Mouse (Mus musculus) c-Kit-positive CD71-positive TER-119-positive erythroid progenitor cells, embryonic 14.5 days (primary cell): Measurements from ENCODE around the gene Ankrd13b.

Experiments used
- DNase-seq: peaks from one replicate; pipeline ENCODE4 v3.0.0-alpha.2; 2013; ENCODE audit warnings: low spot score

Ankrd13b gene

DNA sequence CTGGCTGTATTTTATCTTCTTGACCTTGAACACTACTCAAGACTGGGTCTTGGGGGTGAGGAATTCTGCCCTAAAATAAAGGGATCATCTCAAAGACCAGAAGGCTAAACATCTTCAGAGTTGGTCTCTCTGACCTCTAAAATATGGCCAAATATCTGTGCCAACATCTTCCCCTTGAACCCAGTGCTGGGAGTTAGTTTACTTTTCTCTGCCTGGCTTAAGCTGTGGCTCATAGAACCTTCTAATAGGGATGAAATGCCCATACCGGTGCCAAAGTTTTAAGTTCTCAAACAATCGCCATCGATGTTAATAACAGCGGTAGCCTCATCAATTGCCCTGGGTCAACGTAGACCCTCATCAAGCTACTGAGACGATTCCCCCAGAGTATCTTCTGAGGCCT is 27.6 kb downstream of the Ankrd13b start:
- no peak for DNase-seq

GRCm38 (mm10) chr11:77456866-77457265 is 32.6 kb downstream of the Ankrd13b start:
- no peak for DNase-seq

DNA sequence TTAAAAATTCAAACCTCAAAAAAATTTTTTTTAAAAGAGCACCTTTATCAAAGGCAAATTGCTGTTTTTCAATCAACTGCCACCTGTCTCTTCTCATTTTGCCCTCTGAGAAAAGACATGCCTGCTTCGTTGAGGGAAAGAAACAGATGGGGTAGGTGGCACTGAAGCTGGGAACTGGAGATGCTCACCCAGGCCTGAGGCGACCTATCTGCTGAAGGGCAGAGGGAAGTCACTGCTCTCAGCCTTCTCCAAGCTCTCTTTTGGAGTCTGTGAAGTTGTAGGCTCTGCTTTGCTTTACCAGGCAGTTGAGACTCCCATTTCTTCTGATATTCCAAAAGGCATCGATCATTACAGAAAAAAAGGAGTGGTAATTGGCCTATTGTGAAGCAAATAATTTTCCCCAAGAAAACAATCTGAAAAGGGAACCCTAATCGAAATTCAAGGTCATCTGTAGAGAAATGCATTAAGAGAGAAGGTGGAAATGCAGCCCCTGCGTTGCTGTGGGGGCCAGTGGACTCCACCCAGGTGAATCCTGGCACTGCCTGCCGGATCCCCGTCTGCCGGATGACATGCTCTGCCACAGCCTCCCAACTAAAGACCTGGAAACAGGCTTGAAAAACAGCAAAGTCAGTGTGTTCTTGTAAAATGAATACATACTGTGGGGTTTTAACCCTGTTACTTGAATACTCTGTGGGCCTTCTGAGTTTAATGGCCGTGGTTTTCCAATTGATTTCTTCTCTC is 33.5 kb downstream of the Ankrd13b start:
- no peak for DNase-seq

DNA sequence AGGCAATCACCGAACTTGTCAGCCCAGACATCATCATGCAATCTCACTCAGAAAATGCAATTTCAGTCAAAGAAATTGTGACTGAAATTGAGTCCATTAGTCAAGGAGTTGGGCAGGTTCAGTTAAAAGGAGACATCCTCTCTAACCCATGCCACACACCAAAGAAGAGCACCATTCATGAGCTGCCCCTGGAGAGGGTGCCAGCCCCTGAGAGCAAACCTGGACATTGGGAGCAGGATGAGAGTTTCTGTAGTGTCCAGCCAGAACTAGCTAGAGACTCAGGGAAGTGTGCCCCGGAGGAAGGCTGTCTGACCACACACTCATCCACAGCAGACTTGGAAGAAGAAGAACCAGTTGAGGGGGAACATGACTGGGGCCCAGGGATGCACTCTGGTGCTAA is 36.1 kb downstream of the Ankrd13b start:
- no peak for DNase-seq

DNA sequence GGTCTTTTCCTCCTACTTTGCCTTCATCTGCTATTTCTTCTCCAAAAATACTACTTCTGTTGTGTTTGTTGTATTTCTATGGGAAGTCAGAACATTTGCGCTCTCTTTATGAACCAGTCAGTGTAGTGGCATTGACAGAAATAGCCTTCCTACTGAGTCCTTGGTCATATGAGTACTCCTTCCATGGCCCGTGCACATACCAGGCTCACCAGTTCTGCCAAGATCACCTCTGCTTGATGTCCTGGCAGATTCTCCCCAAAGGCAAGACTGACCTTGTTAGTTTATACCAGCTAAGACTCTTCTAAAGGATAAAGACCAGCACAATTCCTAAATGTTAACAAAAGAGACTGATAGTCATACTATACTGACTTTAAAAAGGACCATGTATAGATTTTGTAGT is 37.8 kb downstream of the Ankrd13b start:
- no peak for DNase-seq

DNA sequence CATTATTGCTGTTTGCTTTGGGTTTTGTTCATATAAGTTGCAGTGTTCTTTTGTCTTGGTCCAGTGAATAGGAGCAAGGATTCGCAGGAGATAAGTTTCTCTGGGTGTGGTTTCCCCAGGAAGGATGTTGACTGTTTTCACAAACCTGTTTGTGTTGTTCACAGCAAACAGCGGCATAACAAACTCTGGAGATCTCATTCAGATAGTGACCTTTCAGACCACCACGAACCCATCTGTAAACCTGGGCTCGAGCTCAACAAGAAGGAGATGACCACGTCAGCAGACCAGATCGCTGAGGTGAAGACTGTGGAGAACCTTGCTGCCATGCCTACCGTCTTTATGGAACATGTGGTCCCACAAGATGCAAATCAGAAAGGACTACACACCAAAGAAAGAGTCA is 40.3 kb downstream of the Ankrd13b start:
- DNase-seq, result no peak

DNA sequence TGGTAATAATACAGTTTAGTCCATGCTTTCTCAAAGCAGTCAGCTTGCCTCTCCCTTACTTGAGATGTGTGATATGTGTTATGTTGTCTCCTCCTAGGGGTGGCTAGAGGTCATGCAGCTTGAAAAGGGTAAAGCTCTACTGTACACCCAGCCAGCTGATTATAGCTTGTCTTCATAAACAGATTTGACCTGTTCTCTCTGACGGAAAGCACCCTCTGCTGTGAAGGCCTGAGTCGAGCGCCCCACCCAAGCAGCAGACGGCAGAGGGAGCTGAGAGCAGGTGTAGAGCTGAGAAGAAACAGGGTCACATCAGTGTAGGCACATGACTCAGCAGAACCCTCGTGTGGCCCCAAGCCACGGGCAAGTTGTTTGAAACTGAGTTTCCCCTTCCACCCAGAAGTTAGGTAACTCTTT is 42.8 kb downstream of the Ankrd13b start:
- peak; percentile 61 for DNase-seq

DNA sequence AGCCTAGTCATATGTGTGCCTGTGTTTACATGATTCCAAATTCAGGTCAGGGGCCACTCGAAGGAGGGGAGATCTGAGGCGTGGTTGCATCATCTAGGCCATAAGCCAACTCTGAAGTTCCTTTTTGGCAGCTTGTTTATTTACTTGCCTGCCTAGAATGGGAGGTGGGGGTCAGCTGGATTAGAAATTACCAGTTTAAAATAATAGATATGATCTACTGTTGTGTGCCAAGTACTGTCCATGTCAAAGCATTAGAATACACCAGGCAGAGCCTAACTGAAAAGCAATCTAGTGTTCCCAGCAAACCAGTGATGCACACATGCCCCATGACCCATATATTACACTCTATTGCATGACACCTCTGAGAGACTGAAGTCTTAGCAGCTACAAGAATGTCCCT is 44.5 kb downstream of the Ankrd13b start:
- no peak for DNase-seq

- DNase-seq, result no peak
Observed at GRCm38 (mm10) chr11:77442186-77443170, 47.0 kb downstream of the Ankrd13b start.

DNA sequence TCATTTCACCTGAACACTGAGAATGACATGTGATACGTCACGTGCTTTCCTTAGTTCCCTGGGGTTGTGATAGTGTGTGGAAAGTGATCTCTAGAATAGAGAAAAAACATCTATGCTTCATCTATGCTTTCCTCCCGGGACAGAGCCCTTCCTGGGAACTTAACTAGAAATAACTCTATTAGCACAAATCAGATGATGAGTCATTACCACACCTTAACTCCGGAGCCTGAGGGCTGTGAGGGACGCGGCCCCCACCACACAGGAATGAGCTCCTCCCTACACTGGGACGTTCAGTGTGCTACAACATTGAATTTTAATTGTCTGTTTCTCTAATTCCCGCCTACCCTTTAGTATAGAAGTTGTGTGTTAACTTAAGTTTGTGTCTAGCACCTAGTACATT is 48.5 kb downstream of the Ankrd13b start:
- no peak for DNase-seq

- no peak for DNase-seq
Observed at GRCm38 (mm10) chr11:77440081-77440480, 49.4 kb downstream of the Ankrd13b start.

DNA sequence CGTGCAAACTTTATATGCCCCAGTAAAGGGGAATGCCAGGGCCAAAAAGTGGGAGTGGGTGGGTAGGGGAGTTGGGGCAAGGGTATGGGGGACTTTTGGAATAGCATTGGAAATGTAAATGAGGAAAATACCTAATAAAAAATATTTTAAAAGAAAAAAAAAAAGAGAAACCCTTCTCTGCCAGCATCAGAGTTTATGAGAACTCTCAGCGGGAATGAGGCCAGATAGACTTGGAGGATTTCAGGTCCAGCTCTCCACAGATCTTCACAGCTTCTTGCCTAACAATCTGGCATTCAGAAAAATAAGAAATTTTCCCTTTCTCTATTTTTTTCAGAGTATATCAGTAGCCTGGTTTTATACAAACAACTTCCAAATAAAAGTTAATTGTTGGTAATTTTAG is 52.5 kb downstream of the Ankrd13b start:
- no peak for DNase-seq

- DNase-seq, result no peak
Observed at GRCm38 (mm10) chr11:77428446-77428845, 61.0 kb downstream of the Ankrd13b start.

GRCm38 (mm10) chr11:77423175-77423859 is 66.2 kb downstream of the Ankrd13b start:
- DNase-seq, result peak; percentile 77
